Mouse (Mus musculus) brain, embryonic 14.5 days (tissue): Measurements from ENCODE around the gene Gpr176.

ENCODE experiments used
- CTCF ChIP-seq: fragments of 200-500 bp; IDR thresholded peaks from 2 replicates; pipeline ENCODE4 v1.5.1; 2012; ENCODE audit warnings: inconsistent platforms, mild to moderate bottlenecking, moderate library complexity, borderline replicate concordance; ENCODE audit not compliant: insufficient read depth, insufficient read length; ENCODE audit errors: extremely low read depth
- POLR2A ChIP-seq: fragments of 200-500 bp; IDR thresholded peaks from 2 replicates; pipeline ENCODE4 v1.6.1; 2012; ENCODE audit warnings: mild to moderate bottlenecking, inconsistent platforms, borderline replicate concordance; ENCODE audit not compliant: poor library complexity, insufficient read depth, insufficient read length, severe bottlenecking; ENCODE audit errors: extremely low read depth

- TF ChIP-seq POLR2A (no peak), CTCF (no peak)
Observed at GRCm38 (mm10) chr2:118379756-118380155, 6.5 kb upstream of the Gpr176 start.
